Mouse (Mus musculus) 416B (cell line): ENCODE data around the gene Myh13.

Experiments used
- DNase-seq: peaks from one replicate; pipeline ENCODE4 v3.0.0; 2011; ENCODE audit warnings: low read depth

The Myh13 gene

GRCm38 (mm10) chr11:67321358-67321757, at the start of gene Myh13:
Gene Myh13, plus strand, starts transcription at chr11:67321658.
- DNase-seq: no peak

DNA sequence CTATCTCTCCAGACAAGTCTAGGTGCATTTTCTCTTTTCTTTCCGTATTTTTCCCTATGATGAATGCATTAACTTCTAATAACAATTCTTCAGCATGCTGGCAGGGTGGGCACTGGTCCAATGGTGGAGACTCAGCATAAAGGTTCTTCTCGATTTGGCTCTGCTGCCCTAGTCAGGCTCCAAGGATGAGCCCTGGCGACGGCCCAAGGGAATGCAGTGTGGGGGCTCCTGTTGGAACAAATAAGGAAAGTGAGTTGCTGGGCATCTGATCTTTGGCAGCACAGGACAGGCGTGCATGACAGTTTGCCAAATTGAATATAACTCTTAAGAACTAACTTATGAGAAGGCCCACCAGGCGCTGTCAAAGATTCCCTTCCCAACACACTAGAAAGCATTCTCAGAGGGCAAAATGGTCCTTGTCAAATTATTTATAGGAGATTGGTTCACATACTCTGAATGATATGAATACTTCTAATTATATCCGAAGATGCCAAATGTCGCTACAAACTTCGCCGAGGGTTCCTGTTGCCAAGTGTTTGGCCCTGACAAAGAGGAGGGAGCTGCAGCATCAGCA, 44.8 kb upstream of the Myh13 start, which contains the start of gene Myh8:
Gene Myh8 (plus strand): TSS at position 524 of the 574 bp plus-strand sequence.
- no peak for DNase-seq

- DNase-seq: no peak
Measured at GRCm38 (mm10) chr11:67293440-67293839, 28.0 kb upstream of the Myh13 start.

DNA sequence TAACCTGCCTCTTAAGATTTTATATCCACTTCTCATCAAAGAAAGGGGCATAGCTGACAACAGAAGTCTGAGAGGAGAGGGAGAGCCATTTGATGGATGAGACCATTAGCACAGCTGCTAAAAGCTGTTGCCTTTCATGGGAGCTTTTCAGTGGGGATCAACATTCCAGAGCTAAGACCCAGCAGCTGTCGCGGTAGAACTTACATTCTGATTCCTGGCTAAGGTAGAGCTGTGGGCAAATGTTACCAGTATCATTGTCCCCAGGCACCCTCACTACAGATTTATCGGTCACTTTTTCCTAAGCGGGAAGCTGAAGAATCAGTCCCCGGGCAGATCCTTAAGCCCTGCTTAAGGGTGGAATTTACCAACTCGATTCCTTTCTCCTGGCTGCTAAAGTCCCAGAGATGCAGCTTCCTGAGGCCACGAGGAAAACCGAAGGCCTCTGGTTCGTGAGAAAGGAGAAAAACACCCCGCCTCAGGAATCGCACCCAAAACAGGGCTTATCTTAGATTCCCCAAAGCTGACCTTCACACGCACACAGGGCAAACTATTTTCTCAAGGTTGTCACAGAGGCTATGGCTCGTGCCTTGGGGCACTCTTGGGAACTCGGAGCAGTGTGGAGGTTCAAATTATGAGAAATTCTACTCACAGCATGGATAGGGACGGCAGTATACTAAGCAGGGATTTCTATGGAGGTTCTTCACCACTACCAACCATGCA, 7.6 kb upstream of the Myh13 start:
- no peak for DNase-seq

GRCm38 (mm10) chr11:67326536-67326935, 5.1 kb downstream of the Myh13 start:
- no peak for DNase-seq

- DNase-seq: no peak
Measured at GRCm38 (mm10) chr11:67344556-67344955, 23.1 kb downstream of the Myh13 start.

- DNase-seq: no peak
Measured at GRCm38 (mm10) chr11:67345186-67345855, 23.9 kb downstream of the Myh13 start.

DNA sequence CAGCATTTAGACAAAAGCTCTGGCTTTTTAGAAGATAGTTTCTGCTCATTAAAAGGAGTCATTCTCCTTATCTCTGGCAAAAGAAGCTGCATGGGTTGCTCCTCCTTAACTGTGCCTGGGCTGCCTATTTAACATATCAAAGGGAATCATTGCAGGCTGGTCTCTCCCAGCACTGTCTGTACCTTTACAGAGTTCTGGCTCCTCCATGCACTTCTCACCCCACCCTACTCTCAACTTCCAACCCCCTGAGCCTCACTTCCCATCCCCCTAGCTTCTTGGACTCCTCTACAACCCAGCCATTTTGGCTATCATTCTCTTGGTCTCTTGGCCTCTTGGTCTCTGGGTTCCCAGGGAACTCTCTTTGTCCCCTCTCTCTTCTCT, 24.4 kb downstream of the Myh13 start:
- no peak for DNase-seq

- peak; percentile 61 for DNase-seq
Measured at GRCm38 (mm10) chr11:67350153-67350768, 28.8 kb downstream of the Myh13 start.

DNA sequence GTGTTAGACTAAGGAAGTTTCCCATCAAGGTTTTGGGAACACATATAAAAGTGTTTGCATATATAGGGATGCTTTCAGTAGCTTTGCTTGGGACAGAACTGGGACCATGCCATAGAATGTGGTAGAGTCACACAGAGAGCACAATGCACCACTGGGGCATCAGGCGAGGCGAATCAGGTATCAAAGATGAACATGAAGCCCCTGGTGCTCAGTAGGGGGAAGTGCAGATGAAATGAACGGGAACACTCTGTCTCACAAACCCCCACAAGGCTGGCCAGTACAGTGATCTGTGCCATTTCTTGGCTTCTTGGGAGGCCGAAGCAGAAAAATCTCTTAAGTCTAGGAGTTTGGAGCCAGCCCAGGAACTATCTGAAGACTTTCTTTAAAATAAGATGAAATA, 31.6 kb downstream of the Myh13 start:
- no peak for DNase-seq

DNA sequence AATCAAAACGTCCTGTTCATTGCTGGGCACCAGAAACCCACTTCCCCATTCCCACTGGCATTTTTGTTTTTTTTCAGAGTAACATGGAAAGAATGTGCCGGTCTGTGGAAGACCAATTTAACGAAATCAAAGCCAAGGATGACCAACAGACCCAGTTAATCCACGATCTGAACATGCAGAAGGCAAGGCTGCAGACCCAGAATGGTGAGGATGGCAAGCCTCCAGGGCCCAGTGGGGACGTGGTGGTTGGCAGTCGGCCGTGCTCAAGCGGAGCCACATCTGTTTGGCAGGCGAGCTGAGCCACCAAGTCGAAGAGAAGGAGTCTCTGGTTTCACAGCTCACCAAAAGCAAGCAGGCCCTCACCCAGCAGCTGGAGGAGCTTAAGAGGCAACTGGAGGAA, 36.6 kb downstream of the Myh13 start:
- no peak for DNase-seq

GRCm38 (mm10) chr11:67362236-67362635, 40.8 kb downstream of the Myh13 start:
- DNase-seq: no peak

GRCm38 (mm10) chr11:67364551-67364950, 43.1 kb downstream of the Myh13 start:
- DNase-seq: no peak

DNA sequence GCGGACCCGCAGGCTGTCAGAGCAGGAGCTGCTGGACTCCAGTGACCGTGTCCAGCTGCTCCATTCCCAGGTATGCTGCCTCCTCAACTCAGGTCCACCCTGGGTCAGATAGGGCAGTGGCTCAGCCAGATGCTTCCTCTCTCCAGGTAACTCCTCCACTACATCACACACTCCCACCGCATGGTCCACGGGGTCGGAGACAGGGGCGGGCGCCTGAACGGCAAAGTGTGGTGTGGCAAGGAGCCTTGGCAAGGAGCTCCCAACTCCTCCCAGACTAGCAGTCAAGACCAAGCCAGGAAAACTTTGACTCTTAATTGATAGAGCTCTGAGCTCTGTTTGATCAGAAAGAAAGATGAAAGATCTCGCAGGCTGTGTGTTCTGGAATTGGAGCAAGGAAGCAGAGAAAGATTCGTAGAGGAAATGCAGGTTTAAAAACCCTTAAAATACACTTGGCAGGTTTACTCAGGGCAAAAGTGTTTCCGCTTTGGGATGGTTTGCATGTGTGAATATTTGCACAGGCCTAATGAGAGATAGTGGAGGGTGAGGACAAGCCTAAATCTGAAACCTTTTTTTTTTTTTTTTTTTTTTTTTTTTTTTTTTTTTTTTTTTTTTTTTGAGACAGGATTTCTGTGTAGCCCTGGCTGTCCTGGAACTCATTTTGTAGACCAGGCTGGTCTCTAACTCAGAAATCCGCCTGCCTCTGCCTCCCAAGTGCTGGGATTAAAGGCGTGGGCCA, 43.7 kb downstream of the Myh13 start:
- DNase-seq: no peak

DNA sequence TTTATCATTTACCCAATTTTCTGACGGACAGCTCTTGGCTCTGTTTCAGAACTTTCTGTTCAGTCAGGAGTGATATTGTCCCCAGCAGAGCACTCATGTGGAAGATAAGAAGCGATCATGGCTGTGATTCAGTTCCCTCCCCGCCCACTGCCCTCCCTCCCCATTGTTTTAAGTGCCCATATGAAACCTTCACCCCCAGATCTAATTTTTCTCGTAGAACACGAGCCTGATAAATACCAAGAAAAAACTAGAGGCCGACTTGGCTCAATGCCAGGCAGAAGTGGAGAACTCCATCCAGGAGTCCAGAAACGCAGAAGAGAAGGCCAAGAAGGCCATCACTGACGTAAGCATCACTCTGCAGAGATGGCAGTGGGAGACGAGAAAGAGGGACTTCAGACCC, 45.5 kb downstream of the Myh13 start:
- DNase-seq: no peak

DNA sequence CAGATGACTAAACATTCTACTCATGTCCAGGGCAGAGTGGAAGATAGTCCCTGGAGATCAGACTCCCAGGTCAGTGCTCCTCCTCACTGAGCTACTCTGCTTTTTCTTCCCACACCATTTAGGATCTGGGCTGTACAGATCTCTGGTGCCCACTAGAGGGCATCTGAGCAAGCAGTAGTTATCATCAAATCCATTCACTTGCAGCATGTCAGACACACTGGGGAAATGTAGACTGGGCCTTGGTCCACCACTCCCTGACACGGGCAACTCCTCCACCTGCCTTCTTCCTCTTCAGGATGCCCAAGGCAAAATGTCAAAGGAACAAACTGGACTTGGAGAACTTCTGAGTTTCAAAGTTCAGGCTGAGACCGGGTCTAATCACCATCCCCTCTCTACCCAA, 51.9 kb downstream of the Myh13 start:
- DNase-seq: peak; percentile 42

- peak; percentile 27 for DNase-seq
Measured at GRCm38 (mm10) chr11:67376308-67376707, 54.9 kb downstream of the Myh13 start.

DNA sequence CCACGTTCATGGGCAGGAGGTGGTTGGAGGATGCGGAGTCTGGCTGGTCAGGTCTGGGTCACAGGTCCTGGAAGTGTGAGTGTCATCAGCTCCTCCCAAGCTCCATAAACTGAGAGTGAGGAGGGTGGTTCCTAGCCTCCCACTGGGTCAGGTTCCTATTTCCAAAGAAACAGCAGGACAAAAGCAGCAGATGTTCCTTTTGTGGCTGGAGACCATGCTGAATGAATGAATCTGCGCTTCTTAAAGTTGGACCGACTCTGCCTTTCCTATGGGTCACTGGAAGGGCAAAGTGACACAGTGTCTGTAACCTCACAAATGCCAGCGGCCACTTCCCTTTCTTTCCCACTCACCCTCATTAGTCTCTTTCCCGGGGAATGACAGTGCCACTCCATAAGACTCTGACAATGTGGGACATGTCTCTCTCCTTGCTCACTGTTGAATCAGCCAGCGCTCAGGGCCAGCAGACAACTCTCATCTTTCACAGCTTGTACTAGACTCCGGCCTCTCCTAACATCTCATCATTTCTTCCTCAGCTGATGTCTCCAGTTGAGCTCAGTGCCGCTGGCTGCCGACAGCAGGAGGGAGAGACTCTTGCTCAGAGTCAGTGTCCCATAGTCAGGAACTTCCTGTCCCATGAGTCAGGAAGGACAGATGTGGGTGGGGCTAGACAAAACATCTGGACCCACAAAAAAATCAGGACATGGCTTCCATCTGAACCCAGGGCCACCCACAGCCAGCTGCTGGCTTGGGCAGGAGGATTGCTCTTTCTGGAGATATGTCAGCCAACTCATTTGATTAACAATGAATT, 58.4 kb downstream of the Myh13 start:
- no peak for DNase-seq

DNA sequence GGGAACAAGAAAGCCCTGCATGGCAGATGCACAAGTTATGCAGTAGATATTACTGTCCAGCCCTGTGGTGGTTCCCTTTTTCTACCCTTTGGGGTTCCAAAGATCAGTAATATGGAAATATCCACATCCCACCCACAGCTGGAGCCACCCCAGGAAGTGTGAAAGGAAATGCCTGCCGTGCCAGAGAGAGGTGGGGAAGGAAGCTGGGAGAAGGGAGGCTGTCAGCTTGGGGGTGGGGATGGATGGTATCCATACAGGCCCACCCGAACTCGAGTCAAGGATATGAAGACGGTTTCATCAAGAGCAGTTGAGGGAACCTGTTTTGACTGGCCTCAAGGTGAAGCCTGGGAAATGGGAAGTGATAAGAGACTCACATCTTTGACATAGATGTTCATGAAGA, 60.4 kb downstream of the Myh13 start:
- DNase-seq: no peak

DNA sequence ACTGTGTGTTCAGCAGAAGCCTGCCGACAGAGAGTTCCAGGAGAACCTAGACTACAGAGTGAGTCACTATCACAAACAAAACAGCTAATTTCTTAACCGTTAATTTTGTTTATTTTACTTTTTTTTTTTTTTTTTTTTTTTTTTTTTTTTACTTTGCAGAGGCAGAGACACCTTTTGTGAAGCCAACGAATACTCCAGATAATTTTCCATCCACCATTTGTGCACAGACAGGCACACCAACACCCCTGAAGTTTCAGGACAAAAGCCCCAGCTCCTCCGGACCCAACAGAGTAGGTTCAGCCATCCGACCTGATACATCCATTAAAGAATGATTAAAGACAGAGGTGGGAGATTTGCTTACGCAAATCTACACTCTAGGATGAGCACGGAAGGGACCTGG, 63.2 kb downstream of the Myh13 start:
- DNase-seq: no peak

- no peak for DNase-seq
Measured at GRCm38 (mm10) chr11:67386815-67387415, 65.5 kb downstream of the Myh13 start.
